Mouse (Mus musculus): Measurements from ENCODE around the gene 2510039O18Rik. TPM values are rescaled to one million over a fixed set of nuclear protein-coding genes. Genes with fewer than 3 reads are reported as not detected.

2510039O18Rik gene
- 114 TPM for polyA plus RNA-seq (2017; shearing (Covaris generic))

GRCm38 (mm10) chr4:147940576-147941044 lies at the start of gene 2510039O18Rik:
Gene 2510039O18Rik (plus strand): TSS chr4:147940895.

GRCm38 (mm10) chr4:147904313-147905089 lies 36.2 kb upstream of the 2510039O18Rik start, which contains the start of gene Mfn2:
Gene Mfn2 (minus strand): TSS chr4:147904704.

GRCm38 (mm10) chr4:147936331-147936954 lies 4.3 kb upstream of the 2510039O18Rik start, which contains the start of gene Plod1:
Gene Plod1 (minus strand): TSS chr4:147936767.

GRCm38 (mm10) chr4:147985205-147986132 lies 44.8 kb downstream of the 2510039O18Rik start, which contains the start of gene Nppb:
Gene Nppb (plus strand): TSS chr4:147985788.

Other genes with a start within 250 kb of the 2510039O18Rik start
- not detected for gene Zfp534, start 238.3 kb upstream of the 2510039O18Rik start, polyA plus RNA-seq (2017; shearing (Covaris generic))
- 25.8 TPM for gene Zfp984, start 131.1 kb upstream of the 2510039O18Rik start, polyA plus RNA-seq (2017; shearing (Covaris generic))
- gene Zfp933, start 92.5 kb upstream of the 2510039O18Rik start, polyA plus RNA-seq (2017; shearing (Covaris generic)), result 4.5 TPM
- 123 TPM for gene Miip, start 72.1 kb upstream of the 2510039O18Rik start, polyA plus RNA-seq (2017; shearing (Covaris generic))
- 5.2 TPM for gene Fv1, start 71.9 kb upstream of the 2510039O18Rik start, polyA plus RNA-seq (2017; shearing (Covaris generic))
- 34.6 TPM for gene Mfn2, start 36.2 kb upstream of the 2510039O18Rik start, polyA plus RNA-seq (2017; shearing (Covaris generic))
- 10.4 TPM for gene Plod1, start 4.1 kb upstream of the 2510039O18Rik start, polyA plus RNA-seq (2017; shearing (Covaris generic))
- not detected for gene Nppb, start 44.9 kb downstream of the 2510039O18Rik start, polyA plus RNA-seq (2017; shearing (Covaris generic))
- gene Nppa, start 59.8 kb downstream of the 2510039O18Rik start, polyA plus RNA-seq (2017; shearing (Covaris generic)), result not detected
- 7.3 TPM for gene Clcn6, start 97.9 kb downstream of the 2510039O18Rik start, polyA plus RNA-seq (2017; shearing (Covaris generic))
- 15.8 TPM for gene Mthfr, start 98.2 kb downstream of the 2510039O18Rik start, polyA plus RNA-seq (2017; shearing (Covaris generic))
- 18.2 TPM for gene Agtrap, start 147.1 kb downstream of the 2510039O18Rik start, polyA plus RNA-seq (2017; shearing (Covaris generic))
- 44.4 TPM for gene Mad2l2, start 189.5 kb downstream of the 2510039O18Rik start, polyA plus RNA-seq (2017; shearing (Covaris generic))
- not detected for gene Draxin, start 189.8 kb downstream of the 2510039O18Rik start, polyA plus RNA-seq (2017; shearing (Covaris generic))
- 52.5 TPM for gene Fbxo6, start 211.2 kb downstream of the 2510039O18Rik start, polyA plus RNA-seq (2017; shearing (Covaris generic))
- gene Fbxo44, start 219.6 kb downstream of the 2510039O18Rik start, polyA plus RNA-seq (2017; shearing (Covaris generic)), result 2.7 TPM
- gene Fbxo2, start 219.7 kb downstream of the 2510039O18Rik start, polyA plus RNA-seq (2017; shearing (Covaris generic)), result not detected